Mouse (Mus musculus): ENCODE data around the gene Fam166b.

Gene Fam166b

GRCm38 (mm10) chr4:43428946-43429345, at the start of gene Fam166b:
Gene Fam166b, minus strand, starts transcription at chr4:43429134.
- no peak for DNase-seq

GRCm38 (mm10) chr4:43478534-43478858, 49.6 kb upstream of the Fam166b start:
- DNase-seq: peak; percentile 82

GRCm38 (mm10) chr4:43477857-43478533, 49.1 kb upstream of the Fam166b start:
- DNase-seq: peak; percentile 91

GRCm38 (mm10) chr4:43476604-43477003, 47.7 kb upstream of the Fam166b start:
- peak; percentile 52 for DNase-seq

- DNase-seq: no peak
These were observed 44.7 kb upstream of the Fam166b start for GRCm38 (mm10) chr4:43473636-43474035.

GRCm38 (mm10) chr4:43470301-43470700, 41.4 kb upstream of the Fam166b start:
- no peak for DNase-seq

- DNase-seq: no peak
These were observed 37.9 kb upstream of the Fam166b start for GRCm38 (mm10) chr4:43466872-43467271.

- DNase-seq: no peak
These were observed 37.0 kb upstream of the Fam166b start for GRCm38 (mm10) chr4:43465935-43466334.

- DNase-seq: no peak
These were observed 34.2 kb upstream of the Fam166b start for GRCm38 (mm10) chr4:43463102-43463501.

GRCm38 (mm10) chr4:43457124-43457523, 28.2 kb upstream of the Fam166b start:
- peak; percentile 38 for DNase-seq

- DNase-seq: peak; percentile 75
These were observed 27.5 kb upstream of the Fam166b start for GRCm38 (mm10) chr4:43456470-43456869.

GRCm38 (mm10) chr4:43454041-43454836, 25.3 kb upstream of the Fam166b start, which contains the start of gene Cd72:
Gene Cd72, minus strand, starts transcription at chr4:43454628.
- DNase-seq: no peak

- peak; percentile 56 for DNase-seq
These were observed 24.5 kb upstream of the Fam166b start for GRCm38 (mm10) chr4:43453413-43453812.

GRCm38 (mm10) chr4:43452315-43452714, 23.4 kb upstream of the Fam166b start:
- DNase-seq: no peak

- no peak for DNase-seq
These were observed 19.6 kb upstream of the Fam166b start for GRCm38 (mm10) chr4:43448554-43448953.

- no peak for DNase-seq
These were observed 18.3 kb upstream of the Fam166b start for GRCm38 (mm10) chr4:43447251-43447650.

- peak; percentile 36 for DNase-seq
These were observed 14.6 kb upstream of the Fam166b start for GRCm38 (mm10) chr4:43443511-43443910.

- peak; percentile 76 for DNase-seq
These were observed 13.8 kb upstream of the Fam166b start for GRCm38 (mm10) chr4:43442456-43443361.

GRCm38 (mm10) chr4:43442044-43442443, 13.1 kb upstream of the Fam166b start:
- peak; percentile 99 for DNase-seq

GRCm38 (mm10) chr4:43441639-43442038, 12.7 kb upstream of the Fam166b start, which contains the start of gene Tesk1:
Gene Tesk1, plus strand, starts transcription at chr4:43441939.
- DNase-seq: no peak

- no peak for DNase-seq
These were observed 3.9 kb upstream of the Fam166b start for GRCm38 (mm10) chr4:43432832-43433231.

- DNase-seq: peak; percentile 85
These were observed 2.8 kb upstream of the Fam166b start for GRCm38 (mm10) chr4:43431690-43432089.

All from thymus, postnatal 14 days (tissue).